Mouse (Mus musculus): ENCODE data around the gene Uncx.

The Uncx gene

GRCm38 (mm10) chr5:139542556-139542955 lies 738 bp upstream of the Uncx start:
- DNase-seq (ENCODE audit: low spot score in 2 of 2) = no peak

GRCm38 (mm10) chr5:139543650-139544270 lies 466 bp downstream of the Uncx start:
- no peak for DNase-seq (ENCODE audit: low spot score in 2 of 2)

- no peak for DNase-seq (ENCODE audit: low spot score in 2 of 2)
These were observed 1.2 kb downstream of the Uncx start for GRCm38 (mm10) chr5:139544271-139545135.

- DNase-seq (ENCODE audit: low spot score in 2 of 2) = no peak
These were observed 1.9 kb downstream of the Uncx start for GRCm38 (mm10) chr5:139545221-139545620.

- DNase-seq (ENCODE audit: low spot score in 2 of 2) = no peak
These were observed 2.5 kb downstream of the Uncx start for GRCm38 (mm10) chr5:139545673-139546335.

GRCm38 (mm10) chr5:139546336-139546770 lies 3.1 kb downstream of the Uncx start:
- no peak for DNase-seq (ENCODE audit: low spot score in 2 of 2)

- no peak for DNase-seq (ENCODE audit: low spot score in 2 of 2)
These were observed 3.6 kb downstream of the Uncx start for GRCm38 (mm10) chr5:139546771-139547420.

- no peak for DNase-seq (ENCODE audit: low spot score in 2 of 2)
These were observed 4.2 kb downstream of the Uncx start for GRCm38 (mm10) chr5:139547421-139547931.

GRCm38 (mm10) chr5:139553446-139554273 lies 10.4 kb downstream of the Uncx start:
- DNase-seq (ENCODE audit: low spot score in 2 of 2) = no peak

GRCm38 (mm10) chr5:139554478-139555335 lies 11.4 kb downstream of the Uncx start:
- no peak for DNase-seq (ENCODE audit: low spot score in 2 of 2)

- no peak for DNase-seq (ENCODE audit: low spot score in 2 of 2)
These were observed 12.3 kb downstream of the Uncx start for GRCm38 (mm10) chr5:139555476-139556115.

- DNase-seq (ENCODE audit: low spot score in 2 of 2) = no peak
These were observed 12.9 kb downstream of the Uncx start for GRCm38 (mm10) chr5:139556116-139556678.

- DNase-seq (ENCODE audit: low spot score in 2 of 2) = no peak
These were observed 13.8 kb downstream of the Uncx start for GRCm38 (mm10) chr5:139557079-139557478.

GRCm38 (mm10) chr5:139557531-139558467 lies 14.5 kb downstream of the Uncx start:
- DNase-seq (ENCODE audit: low spot score in 2 of 2) = no peak

GRCm38 (mm10) chr5:139558468-139558804 lies 15.1 kb downstream of the Uncx start:
- DNase-seq (ENCODE audit: low spot score in 2 of 2) = no peak

- DNase-seq (ENCODE audit: low spot score in 2 of 2) = no peak
These were observed 15.8 kb downstream of the Uncx start for GRCm38 (mm10) chr5:139558917-139559660.

GRCm38 (mm10) chr5:139559782-139560181 lies 16.5 kb downstream of the Uncx start:
- no peak for DNase-seq (ENCODE audit: low spot score in 2 of 2)
